Mouse (Mus musculus): ENCODE data around the gene Ap5b1. TPM values are rescaled to one million over a fixed set of nuclear protein-coding genes. Genes with fewer than 3 reads are reported as not detected.

Gene Ap5b1
- total RNA-seq, 1 experiment from 2014 or later: 16.4 TPM

- no peak for DNase-seq
These were observed 668 bp upstream of the Ap5b1 start for GRCm38 (mm10) chr19:5567180-5567533.

- DNase-seq: peak; percentile 74
These were observed 780 bp downstream of the Ap5b1 start for GRCm38 (mm10) chr19:5568470-5569140.

- no peak for DNase-seq
These were observed 1.7 kb downstream of the Ap5b1 start for GRCm38 (mm10) chr19:5569521-5569920.

GRCm38 (mm10) chr19:5570353-5571246, 2.8 kb downstream of the Ap5b1 start:
- no peak for DNase-seq

GRCm38 (mm10) chr19:5571831-5572230, 4.0 kb downstream of the Ap5b1 start:
- peak; percentile 16 for DNase-seq

GRCm38 (mm10) chr19:5572331-5573125, 4.7 kb downstream of the Ap5b1 start:
- DNase-seq: peak; percentile 61

- DNase-seq: no peak
These were observed 7.5 kb downstream of the Ap5b1 start for GRCm38 (mm10) chr19:5575336-5575735.

- no peak for DNase-seq
These were observed 12.1 kb downstream of the Ap5b1 start for GRCm38 (mm10) chr19:5579971-5580370.

- no peak for DNase-seq
These were observed 13.0 kb downstream of the Ap5b1 start for GRCm38 (mm10) chr19:5580776-5581175.

GRCm38 (mm10) chr19:5581995-5582394, 14.2 kb downstream of the Ap5b1 start:
- no peak for DNase-seq

GRCm38 (mm10) chr19:5589159-5589558, 21.3 kb downstream of the Ap5b1 start:
- DNase-seq: no peak

- DNase-seq: no peak
These were observed 24.1 kb downstream of the Ap5b1 start for GRCm38 (mm10) chr19:5591888-5592287.

- no peak for DNase-seq
These were observed 31.4 kb downstream of the Ap5b1 start for GRCm38 (mm10) chr19:5599224-5599623.

GRCm38 (mm10) chr19:5601752-5602541, 34.1 kb downstream of the Ap5b1 start, which contains the start of gene Rnaseh2c:
TSS of gene Rnaseh2c (plus strand) at chr19:5601873.
- DNase-seq: peak; percentile 74

GRCm38 (mm10) chr19:5603664-5604063, 35.8 kb downstream of the Ap5b1 start:
- DNase-seq: no peak

- DNase-seq: no peak
These were observed 37.3 kb downstream of the Ap5b1 start for GRCm38 (mm10) chr19:5605126-5605525.

GRCm38 (mm10) chr19:5606196-5606595, 38.4 kb downstream of the Ap5b1 start:
- no peak for DNase-seq

GRCm38 (mm10) chr19:5607705-5608410, 40.0 kb downstream of the Ap5b1 start:
- no peak for DNase-seq

- no peak for DNase-seq
These were observed 40.9 kb downstream of the Ap5b1 start for GRCm38 (mm10) chr19:5608707-5609106.

GRCm38 (mm10) chr19:5609171-5609546, 41.3 kb downstream of the Ap5b1 start:
- peak; percentile 11 for DNase-seq

Measured in adrenal gland, postnatal 25 days (tissue).